Mouse (Mus musculus) large intestine, adult 2 months (tissue): ENCODE results near the gene Desi2. TPM values are rescaled to one million over a fixed set of nuclear protein-coding genes. Genes with fewer than 3 reads are reported as not detected.
A peak's percentile ranks its signal among the peaks of the same experiment; 100 is the strongest.
"Not testable (repeated sequence)": the region's sequence is repeated elsewhere in the genome, so short reads cannot be mapped to it uniquely, and the experiment has no call there.

Experiments
- DNase-seq: peaks from one replicate; pipeline ENCODE4 v3.0.0-alpha.2; 2012; ENCODE audit warnings: low read depth, low spot score
- WGBS: fragments of 180-500 bp; shearing (Covaris S2); methylation state at CpG from one replicate; pipeline ENCODE4 v1.1.7; 2018; 5-methylcytosine and 5-hydroxymethylcytosine counted together
- polyA plus RNA-seq: library from polyadenylated mRNA; depleted of rRNA; stranded (reverse); fragments of >200 nt; gene quantifications from 2 replicates; pipeline ENCODE4 v1.2.3, GENCODE M21; 2012; rRNA removed

The Desi2 gene
- 7.0 and 9.8 TPM in 2 replicates for polyA plus RNA-seq

DNA sequence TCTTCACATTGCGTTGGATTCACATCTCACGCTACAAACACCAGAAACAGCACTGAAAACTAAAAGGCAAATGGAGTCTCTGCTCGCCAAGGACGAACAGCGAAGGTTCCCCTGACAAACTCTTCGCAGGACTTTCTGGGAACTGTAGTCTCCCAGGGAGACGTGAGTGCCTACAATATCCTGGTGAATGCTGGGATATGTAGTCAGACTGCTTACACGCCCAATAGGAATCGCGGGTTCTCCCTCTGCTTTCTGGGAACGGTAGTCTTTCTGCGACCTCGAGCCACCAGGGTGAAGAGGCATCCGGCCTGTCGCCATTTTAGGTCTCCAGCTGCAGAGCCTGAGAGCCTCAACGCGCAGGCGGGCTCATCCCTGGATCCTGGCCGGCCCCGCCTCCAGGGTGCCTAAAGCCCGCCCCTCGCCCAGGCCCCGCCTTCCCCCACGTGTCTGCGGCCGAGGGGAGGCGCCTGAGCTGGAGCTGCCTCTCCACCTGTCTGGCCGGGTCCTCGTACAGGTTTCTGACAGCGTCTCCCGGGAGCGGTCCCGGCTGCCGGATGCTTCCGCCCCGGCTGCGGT lies at the start of gene Desi2:
Desi2 (plus strand) TSS at position 202 of the 576 bp plus-strand sequence.
- peak; percentile 92 for DNase-seq
- under 1% methylated on average over 37 of the region's 37 CpGs for WGBS

DNA sequence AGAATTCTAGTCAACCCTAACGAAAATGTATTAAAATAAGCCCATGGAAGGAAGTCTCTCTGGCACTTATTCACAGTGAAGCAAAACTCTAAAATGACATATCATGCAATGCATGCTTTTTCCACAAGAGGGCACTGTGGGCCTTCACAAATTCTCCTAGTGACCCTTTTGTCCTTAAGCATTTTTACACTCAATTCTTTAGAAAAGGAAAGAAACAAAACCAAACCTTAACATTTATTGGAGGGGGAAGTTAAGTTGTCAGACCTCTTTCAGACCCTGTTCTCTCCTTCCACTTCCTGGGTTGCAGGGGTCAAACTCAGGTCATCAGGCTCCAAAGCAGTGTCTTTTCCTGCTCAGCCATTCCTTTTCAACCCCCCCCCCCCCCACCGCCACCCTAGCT lies 40.7 kb upstream of the Desi2 start:
- WGBS: 22% methylated on average over 2 of the region's 2 CpGs
- DNase-seq: not testable (repeated sequence)

DNA sequence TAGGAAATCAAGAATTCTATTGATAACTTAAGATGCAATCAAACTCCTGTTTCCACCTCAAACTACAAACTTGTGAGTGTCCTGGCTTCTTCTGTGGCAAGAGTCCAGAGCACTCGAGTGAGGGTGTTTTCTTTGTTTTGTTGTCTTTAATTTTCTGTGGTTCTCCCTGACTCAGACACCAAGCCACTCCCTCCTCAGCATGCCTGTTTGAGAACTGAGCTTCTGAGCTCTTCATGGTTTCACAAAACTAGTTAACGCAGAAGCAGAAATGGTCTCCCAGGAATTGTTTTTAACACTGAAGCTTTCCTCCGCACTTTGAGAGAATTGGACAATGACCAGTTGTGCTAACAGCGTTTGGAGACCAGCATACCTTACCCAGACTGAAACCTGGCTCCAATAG lies 40.3 kb upstream of the Desi2 start:
- WGBS: 48% methylated on average over 4 of the region's 4 CpGs
- DNase-seq: not testable (repeated sequence)

DNA sequence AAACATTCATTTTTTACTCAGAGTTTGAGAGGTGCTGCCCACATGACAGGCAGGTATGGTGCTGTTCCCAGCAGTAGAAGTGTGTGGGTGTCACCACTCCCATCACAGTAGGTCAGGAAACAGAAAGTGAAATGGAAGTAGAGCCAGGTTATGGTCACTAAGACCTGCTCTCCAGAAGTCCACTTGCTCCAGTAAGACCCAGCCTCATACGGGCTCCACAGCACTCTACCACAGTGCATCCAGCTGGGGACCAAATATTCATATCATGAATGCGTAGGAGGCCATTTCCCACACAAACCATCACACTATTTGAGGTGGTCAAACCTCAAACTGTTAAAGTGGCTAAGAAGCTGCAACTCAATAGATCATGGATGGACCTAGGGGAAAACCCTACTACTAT lies 5.0 kb upstream of the Desi2 start:
- no peak for DNase-seq
- WGBS: 95% methylated on average over 2 of the region's 2 CpGs

DNA sequence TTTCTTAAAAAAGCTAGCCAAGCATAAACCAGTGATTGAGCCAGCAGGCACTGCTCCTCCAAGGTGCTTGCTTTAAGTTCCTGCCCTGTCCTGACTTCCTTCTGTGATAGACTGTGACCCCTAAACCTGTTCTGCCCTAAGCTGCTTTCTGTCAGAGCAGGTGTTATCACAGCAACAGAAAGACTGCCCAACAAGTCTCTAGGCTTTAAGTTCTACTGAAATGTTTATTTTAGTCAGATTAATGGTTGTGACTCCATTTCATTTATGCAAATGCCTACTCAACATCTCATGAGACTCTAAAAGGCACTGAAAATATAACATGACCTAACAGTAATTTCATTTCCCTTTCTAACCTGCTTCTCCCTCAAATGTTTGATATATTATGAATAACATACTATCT lies 1.6 kb upstream of the Desi2 start:
- DNase-seq: no peak

DNA sequence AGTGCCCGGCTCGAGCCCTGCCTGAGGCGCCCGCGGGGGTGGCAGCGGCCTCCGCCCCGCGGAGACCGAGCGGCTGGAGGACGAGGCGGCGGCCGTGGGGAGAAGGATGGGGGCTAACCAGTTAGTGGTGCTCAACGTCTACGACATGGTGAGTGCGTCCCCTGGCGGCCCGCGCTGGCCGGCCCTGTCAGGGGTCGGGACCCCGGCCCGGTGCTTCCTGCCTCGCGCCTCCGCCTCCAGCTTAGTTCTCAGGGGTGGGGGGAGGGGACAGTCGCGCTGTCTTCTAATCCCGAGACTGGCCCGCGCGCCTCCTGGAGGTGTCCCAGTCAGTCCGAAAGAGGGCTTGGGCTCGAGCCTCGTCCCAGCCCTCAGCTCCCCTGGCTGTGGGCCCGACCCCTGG lies 593 bp downstream of the Desi2 start:
- not testable (repeated sequence) for DNase-seq
- 1% methylated on average over 28 of the region's 38 CpGs for WGBS

DNA sequence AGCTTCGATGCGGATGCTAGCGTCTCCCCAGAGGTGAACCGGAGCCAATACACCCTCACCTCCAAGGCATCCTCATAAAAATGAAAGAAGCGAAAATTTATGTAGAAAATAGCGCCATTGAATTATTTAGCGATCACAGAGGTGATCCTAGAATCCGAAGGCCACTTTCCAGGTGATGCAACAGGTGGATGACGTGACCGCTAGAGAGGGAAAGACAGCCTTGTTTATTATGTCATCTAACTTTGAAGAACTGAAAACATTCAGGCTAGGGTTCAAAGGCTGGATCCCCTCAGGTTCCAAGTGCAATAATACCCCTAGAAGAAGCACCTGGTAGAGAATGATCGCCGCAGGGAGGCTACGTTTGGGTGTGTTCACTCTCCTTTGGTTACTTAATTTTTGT lies 1.2 kb downstream of the Desi2 start:
- WGBS: 3% methylated on average over 13 of the region's 13 CpGs
- no peak for DNase-seq

DNA sequence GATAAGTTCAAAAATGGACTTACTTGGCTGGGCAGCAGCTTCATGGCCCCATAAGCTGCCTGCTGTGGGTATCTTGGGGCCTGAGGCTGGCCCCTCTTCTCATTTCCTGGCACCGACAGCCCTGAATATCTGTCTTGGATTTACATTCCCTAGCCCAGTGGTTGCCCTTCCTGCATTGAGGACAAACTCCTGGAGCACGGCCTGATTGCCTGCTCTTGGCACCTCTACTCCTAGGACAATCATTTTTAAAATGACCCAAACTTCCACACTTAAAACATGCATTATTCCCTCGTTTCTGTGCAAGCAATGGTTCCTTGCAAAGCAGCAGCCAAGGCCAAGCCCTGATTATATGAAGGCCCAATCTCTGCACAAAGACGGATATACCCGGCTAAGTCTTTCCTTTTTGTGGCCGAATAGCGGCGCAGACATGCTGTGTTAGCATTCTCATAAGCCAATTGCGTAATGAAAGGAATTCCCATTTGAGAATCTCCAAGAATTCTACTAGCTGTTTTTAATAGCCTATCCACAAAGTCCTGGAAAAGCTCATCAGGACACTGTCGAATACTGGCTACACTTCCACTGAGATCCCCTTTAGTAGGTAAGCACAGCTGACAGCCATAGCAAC lies 18.6 kb downstream of the Desi2 start:
- 70% methylated on average over 10 of the region's 10 CpGs for WGBS

DNA sequence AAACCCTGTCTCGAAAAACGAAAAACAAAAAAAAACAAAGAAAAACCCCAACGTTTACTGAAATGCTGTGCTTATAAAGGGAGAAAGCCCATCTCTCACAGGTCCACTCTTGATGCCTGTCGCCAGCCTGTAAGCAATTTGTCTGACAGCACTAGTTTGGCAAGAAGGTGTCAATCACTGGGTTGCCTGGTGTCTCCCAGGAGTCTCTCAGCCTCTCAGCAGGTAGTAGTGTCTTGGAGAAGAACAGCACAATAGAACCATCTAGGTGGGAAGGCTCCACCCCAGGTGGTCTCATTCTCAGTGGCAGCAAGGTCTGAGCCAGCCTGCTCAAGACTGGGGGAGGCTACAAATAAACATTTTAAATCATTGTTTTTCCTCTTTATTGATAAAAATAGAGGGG lies 20.6 kb downstream of the Desi2 start:
- not testable (repeated sequence) for DNase-seq
- WGBS: 89% methylated on average over 4 of the region's 4 CpGs

More for the DNA sequence above, 18.6 kb downstream of the Desi2 start:
- no peak for DNase-seq

DNA sequence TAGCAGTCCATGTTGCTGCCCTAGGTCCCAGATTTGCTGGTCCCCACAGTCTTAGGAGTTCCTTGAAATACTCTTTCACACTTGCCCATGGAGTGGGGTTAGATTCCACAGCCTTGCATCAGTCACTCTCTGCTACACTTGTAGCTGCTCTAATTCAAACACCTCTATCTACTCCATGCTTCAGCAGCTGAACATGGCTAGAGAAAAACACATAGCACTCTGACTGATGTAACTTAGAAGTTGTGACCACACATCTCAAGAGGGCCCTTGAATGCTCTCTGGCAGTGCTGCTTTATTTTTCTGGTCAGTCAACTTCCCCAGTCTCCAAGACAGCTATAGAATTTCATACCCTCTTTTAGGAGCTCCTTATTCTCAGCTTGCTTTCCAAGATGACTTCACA lies 22.7 kb downstream of the Desi2 start:
- no peak for DNase-seq

DNA sequence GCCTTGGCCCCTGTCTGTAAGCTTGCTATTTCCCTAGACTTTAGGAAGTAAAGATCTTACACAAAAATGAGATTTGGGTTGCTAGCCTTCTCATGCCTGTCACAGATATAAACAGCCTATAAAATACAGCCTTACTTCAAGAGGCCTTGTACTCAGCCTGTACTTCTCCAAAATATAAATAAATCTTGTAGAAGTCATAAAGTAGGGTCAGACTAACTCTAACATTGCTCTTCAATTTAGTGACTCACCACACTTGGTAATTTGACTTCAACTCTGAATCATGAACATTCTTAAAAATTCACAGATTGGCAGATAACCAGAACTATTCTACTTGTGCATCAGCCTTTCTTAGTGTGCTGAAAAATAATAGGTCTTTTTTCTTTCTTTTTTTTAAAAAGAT lies 29.9 kb downstream of the Desi2 start:
- DNase-seq: no peak

DNA sequence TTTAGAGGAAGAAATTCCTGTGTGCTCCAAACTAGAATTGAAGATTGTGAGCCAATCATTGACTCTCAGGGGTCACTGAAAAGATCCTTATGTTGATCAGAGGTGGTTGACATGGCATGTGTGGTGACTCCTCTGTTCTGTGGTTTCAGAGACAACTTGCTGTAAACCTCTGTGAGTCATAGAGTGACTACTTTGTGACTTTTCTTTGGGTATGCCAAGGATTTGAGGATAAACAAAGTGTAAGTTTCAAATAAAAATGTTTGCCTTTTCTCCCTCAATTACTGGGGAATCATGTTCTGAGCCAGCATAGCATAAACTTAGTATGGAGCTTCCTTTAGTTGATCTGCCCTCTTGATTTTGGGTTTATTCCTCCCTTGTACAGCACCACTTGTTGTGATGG lies 31.1 kb downstream of the Desi2 start:
- no peak for DNase-seq

DNA sequence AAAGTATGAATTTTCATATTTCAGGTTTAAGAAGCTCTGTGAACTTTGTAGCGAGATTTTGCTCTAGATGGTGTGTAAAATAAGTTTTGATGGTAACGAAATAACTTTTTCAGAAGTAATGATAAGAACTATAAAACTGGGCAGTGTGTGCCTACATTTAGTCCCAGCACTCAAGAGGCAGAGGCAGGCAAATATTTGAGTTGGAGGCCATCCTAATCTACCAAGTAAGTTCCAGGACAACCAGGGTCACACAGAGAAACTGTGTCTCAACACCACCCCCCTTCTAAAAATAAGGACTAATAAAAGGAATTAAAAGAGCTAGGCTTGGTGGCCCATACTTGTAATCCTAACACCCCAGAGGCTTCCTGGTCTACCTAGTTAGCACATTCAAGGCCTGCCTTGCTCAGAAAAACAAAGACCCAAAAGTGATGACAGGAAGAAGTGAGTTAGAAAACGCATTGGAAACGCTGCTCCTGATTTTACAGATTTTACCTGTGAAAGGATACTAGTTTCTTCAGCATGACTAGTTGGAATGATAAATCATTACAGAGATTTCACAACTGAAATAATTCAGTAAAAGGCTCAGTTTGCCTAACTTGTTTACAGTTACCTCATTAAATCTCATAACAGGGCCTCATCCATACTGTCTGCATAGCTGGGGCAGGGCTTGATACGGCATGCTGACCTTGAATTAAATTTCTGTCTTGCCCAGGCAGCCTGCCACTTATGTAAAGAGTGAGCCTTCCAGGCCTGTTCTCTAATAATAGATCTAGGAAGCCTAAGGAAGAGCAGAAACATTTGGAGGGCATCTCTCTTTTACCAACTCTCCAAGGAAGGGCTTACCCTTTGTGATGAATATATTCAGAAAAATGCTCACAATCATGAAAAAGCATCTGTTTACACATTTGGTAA lies 32.2 kb downstream of the Desi2 start:
- 35% methylated on average over 5 of the region's 5 CpGs for WGBS
- no peak for DNase-seq

DNA sequence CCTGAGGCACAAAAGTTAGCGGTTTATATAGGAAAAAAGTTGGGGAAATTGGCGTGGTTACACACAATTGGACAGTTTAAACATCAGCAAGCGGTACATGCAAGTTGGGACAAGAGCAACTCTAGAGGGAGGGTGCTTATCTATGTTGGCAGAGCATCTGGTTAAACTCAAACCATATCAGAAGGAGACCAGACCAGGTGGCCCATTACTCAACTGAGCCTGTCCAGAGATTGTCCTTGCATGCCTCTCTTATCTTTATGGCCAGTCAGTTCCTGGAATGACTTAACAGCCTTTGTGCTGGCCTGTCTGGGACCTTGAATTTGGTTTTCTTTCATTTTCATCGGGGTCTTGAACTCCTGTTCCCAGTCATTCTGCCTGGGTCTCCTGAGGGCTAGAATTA lies 41.7 kb downstream of the Desi2 start:
- DNase-seq: not testable (repeated sequence)
- 91% methylated on average over 4 of the region's 4 CpGs for WGBS

DNA sequence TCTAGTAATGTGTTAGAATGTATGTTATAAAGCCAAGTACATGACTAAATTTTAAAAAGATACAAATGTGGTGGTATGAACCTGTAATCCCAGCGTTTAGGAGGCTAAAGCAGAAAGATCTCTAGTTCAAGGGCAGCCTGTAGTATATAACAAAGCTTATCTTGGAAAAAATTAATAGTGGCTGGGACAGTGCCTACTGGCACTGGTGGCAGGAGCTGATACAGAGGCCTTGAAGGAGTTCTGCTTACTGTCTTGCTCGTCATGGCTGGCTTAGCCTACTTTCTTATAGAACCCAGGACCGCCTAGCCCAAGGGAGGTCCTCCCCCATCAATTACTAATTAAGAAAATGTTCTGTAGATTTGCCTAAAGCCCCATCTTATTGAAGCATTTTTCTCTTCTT lies 46.9 kb downstream of the Desi2 start:
- WGBS: 96% methylated on average over 3 of the region's 3 CpGs
- no peak for DNase-seq

DNA sequence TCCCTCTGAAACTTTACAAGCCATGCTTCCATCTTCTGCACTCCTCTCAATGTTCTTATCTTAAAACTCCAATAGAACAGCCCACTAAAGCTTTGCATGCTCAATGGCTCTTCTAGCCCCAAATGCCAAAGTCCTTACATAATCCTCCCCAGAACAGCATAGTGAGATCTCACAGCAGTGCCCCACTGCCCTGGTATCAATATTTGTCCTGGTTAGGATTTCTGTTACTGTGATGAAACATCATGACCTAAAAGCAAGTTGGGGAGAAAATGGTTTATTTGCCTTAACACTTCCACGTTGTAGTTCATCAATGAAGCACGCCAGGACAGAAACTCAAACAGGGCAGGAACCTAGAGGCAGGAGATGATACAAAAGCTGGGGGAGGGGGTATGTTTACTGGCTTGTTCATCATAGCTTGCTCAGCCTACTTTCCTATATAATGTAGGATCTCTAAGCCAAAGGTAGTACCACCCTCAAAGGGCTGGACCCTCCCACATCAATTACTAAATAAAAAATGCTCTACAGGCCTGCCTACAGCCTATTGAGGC lies 48.8 kb downstream of the Desi2 start:
- DNase-seq: no peak
- WGBS: 69% methylated on average over 2 of the region's 2 CpGs

DNA sequence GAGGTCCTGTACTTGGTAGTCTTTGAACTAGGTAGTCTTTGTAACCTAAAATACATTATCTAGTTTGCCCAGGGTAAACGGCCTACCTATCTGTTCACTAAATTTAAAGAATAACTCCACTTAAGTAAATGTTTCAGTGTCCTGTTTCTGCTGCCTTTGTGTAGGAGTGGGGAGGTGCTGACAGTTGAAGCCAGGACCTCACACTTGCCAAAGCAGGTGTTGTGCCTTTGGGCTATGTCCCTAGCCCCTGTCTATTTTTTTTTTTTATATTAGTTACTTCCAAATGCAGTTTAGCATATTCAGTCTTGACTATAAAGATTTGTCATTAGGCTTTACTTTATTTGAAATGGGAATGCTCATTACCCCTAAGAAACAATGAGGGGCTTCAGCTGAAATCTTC lies 51.5 kb downstream of the Desi2 start:
- WGBS: 83% methylated on average over 1 of the region's 1 CpGs
- DNase-seq: no peak

DNA sequence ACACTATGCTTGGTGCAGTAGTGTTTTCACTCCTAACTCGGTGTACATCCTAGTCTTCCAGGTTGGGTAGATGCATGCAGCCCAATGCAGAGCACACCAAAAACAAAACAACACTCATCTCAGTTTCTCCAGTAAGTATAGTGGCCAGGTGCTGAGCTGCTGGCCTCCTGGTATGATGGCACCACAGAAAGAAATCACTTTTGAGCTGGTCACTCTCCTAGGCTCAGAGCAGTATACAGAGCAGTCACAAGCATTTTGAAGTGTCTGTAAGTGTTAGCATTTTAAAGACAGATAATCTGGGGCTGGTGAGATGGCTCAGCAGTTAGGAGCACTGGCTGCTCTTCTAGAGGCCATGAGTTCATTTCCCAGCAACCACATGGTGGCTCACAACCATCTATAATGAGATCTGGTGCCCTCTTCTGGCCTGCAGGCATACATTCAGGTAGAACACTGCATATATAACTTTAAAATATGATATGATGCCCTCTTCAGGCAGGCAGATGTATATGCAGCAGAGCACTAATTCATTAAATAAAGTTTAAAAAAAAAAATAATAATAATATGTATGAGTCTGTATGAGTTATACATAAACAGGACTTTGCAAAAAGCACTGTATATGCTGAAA lies 54.8 kb downstream of the Desi2 start:
- DNase-seq: no peak
- 97% methylated on average over 1 of the region's 1 CpGs for WGBS

DNA sequence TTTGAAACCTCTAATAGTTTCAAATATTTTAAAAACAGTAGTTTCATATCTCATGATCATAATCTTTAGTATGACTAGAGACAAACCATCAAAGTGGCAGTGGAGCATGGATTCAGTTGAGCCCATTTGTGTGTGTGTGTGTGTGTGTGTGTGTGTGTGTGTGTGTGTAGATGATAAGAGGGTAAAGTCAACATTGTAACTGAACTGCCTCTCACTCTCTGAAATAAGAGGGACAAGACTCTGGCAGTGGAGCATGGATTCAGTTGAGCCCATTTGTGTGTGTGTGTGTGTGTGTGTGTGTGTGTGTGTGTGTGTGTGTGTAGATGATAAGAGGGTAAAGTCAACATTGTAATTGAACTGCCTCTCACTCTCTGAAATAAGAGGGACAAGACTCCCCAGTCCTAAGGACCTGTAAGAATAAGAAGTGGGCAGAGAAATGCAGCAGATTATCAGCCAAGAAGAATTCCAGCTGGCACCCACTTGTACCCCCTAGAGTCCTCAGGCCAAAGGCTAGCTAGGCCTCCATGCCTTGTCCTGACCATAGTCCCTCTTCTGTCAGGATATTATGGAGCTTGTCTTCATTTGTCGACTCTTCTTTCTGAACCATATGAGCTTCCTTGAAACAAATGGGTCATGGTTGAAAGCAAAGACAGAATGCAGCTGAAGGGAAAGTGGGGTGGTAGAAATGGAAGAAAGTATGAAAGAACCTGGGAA lies 61.0 kb downstream of the Desi2 start:
- WGBS: 94% methylated on average over 1 of the region's 1 CpGs
- no peak for DNase-seq

DNA sequence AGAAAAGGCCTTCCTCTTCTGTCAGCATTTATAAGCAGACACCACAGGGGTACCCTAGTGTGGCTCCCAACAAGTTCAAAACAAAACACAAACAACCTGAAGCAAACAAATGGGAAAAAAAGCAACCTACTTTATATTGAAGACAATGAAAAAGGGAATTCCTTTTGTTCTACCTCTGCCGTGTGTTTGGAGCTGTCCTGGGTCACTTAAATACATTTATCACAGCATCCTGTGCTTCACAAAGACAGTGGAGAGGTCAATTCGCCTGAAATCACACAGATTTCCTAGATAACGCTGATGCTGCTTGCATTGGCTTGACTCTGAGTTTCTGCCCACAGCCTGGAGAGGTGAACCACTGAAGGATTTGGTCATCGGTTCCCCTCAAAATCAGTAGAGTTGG lies 67.4 kb downstream of the Desi2 start:
- 92% methylated on average over 4 of the region's 4 CpGs for WGBS
- no peak for DNase-seq
